Mouse (Mus musculus) layer of hippocampus, postnatal 10 days (tissue): ENCODE results near the gene Armcx6. TPM values are rescaled to one million over a fixed set of nuclear protein-coding genes. Genes with fewer than 3 reads are reported as not detected.
"Not testable (repeated sequence)": the region's sequence is repeated elsewhere in the genome, so short reads cannot be mapped to it uniquely, and the experiment has no call there.

Source experiments
- DNase-seq, 2 experiments: peaks; one replicate each; pipeline ENCODE4 v3.0.0; 2021; ENCODE audit warnings: low spot score in 2 of 2
- long read RNA-seq: library from polyadenylated mRNA; stranded (forward); transcript quantifications from one replicate; pipeline ENCODE4 v2.0.0, GENCODE M21; 2023
- total RNA-seq, 2 experiments: library from RNA; stranded (reverse); gene quantifications; 2 replicates each; pipeline ENCODE4 v1.2.3; 2021

Gene Armcx6
- total RNA-seq, result 10 to 100 TPM in 1 of 2 experiments, 1 to 10 TPM in 1; 9.5 to 10.4 TPM
- long read RNA-seq, transcript Armcx6-201 (4 exons, 2,024 nt), result major isoform, 6 of 6 reads
- long read RNA-seq, partial matches to known transcripts, result 0 of 6 reads
- long read RNA-seq, other reads (novel, unspliced or antisense), result 0 of 6 reads

GRCm38 (mm10) chrX:134750764-134751592 lies at the start of gene Armcx6:
TSS of gene Armcx6 (minus strand) at chrX:134751417.
- DNase-seq, result peak; percentile 56 to 66

GRCm38 (mm10) chrX:134787728-134788127 lies 36.5 kb upstream of the Armcx6 start:
- no peak for DNase-seq

GRCm38 (mm10) chrX:134763428-134764198 lies 12.4 kb upstream of the Armcx6 start:
- not testable (repeated sequence) for DNase-seq

- DNase-seq, result peak in 1 of 2 experiments; percentile 3
Observed at GRCm38 (mm10) chrX:134757293-134757995, 6.2 kb upstream of the Armcx6 start.

GRCm38 (mm10) chrX:134756434-134757292 lies 5.4 kb upstream of the Armcx6 start, which contains the start of gene Armcx3:
TSS of gene Armcx3 (plus strand) at chrX:134756595.
- DNase-seq, result peak; percentile 51 to 56

- no peak for DNase-seq
Observed at GRCm38 (mm10) chrX:134752584-134752983, 1.4 kb upstream of the Armcx6 start.

- no peak for DNase-seq
Observed at GRCm38 (mm10) chrX:134751910-134752309, 693 bp upstream of the Armcx6 start.

GRCm38 (mm10) chrX:134746459-134746858 lies 4.8 kb downstream of the Armcx6 start:
- DNase-seq, result peak; percentile 21 to 43

GRCm38 (mm10) chrX:134741862-134742261 lies 9.4 kb downstream of the Armcx6 start:
- DNase-seq, result no peak

GRCm38 (mm10) chrX:134739160-134739559 lies 12.1 kb downstream of the Armcx6 start:
- DNase-seq, result no peak

GRCm38 (mm10) chrX:134737796-134738195 lies 13.4 kb downstream of the Armcx6 start:
- no peak for DNase-seq

GRCm38 (mm10) chrX:134729778-134730177 lies 21.4 kb downstream of the Armcx6 start:
- peak in 1 of 2 experiments; percentile 5 for DNase-seq

- not testable (repeated sequence) for DNase-seq
Observed at GRCm38 (mm10) chrX:134723762-134724161, 27.5 kb downstream of the Armcx6 start.

GRCm38 (mm10) chrX:134718524-134718923 lies 32.7 kb downstream of the Armcx6 start:
- DNase-seq, result peak; percentile 56 to 62

- peak; percentile 41 to 58 for DNase-seq
Observed at GRCm38 (mm10) chrX:134717752-134718308, 33.4 kb downstream of the Armcx6 start, which contains the start of gene Armcx1. TSS of gene Armcx1 (plus strand) at chrX:134717963.

GRCm38 (mm10) chrX:134716863-134717262 lies 34.4 kb downstream of the Armcx6 start:
- no peak for DNase-seq
